Mouse (Mus musculus) midbrain, postnatal 0 days (tissue): ENCODE measurements at regions not wholly inside any gene's neighbourhood (a gene's known extent, or its start where the extent isn't known, plus 50 kb on each side); places are given as distances from the start of the nearest gene placed in this dataset.

Source experiments
- ATAC-seq: fragments of 200-750 bp; cut with Nextera tagmentation; 2 replicates; pipeline ENCODE4 v1.8.0; 2017; ENCODE audit warnings: moderate number of reproducible peaks, mild to moderate bottlenecking, moderate TSS enrichment, moderate library complexity; ENCODE audit not compliant: low FRiP score
- DNase-seq: peaks from one replicate; pipeline ENCODE4 v3.0.0-alpha.2; 2015; ENCODE audit warnings: low spot score
- H3K27ac ChIP-seq: fragments of 300-500 bp; sonication (generic); 2 replicates; pipeline ENCODE4 v1.5.1; 2014; ENCODE audit warnings: low read depth, mild to moderate bottlenecking, low read length, mixed read lengths
- H3K27me3 ChIP-seq: fragments of 300-500 bp; sonication (generic); 2 replicates; pipeline ENCODE4 v1.6.1; 2014; ENCODE audit warnings: low read length, control low read depth, mixed read lengths; ENCODE audit not compliant: insufficient read depth
- H3K36me3 ChIP-seq: fragments of 300-500 bp; sonication (generic); 2 replicates; pipeline ENCODE4 v1.6.1; 2014; ENCODE audit warnings: low read length, control low read depth, mixed read lengths; ENCODE audit not compliant: insufficient read depth
- H3K4me1 ChIP-seq: fragments of 300-500 bp; sonication (generic); 2 replicates; pipeline ENCODE4 v1.6.1; 2014; ENCODE audit warnings: mild to moderate bottlenecking, control low read depth, antibody characterized with exemption, low read length, mixed read lengths; ENCODE audit not compliant: insufficient read depth
- H3K4me2 ChIP-seq: fragments of 300-500 bp; sonication (generic); 2 replicates; pipeline ENCODE4 v1.6.1; 2014; ENCODE audit warnings: low read depth, mild to moderate bottlenecking, low read length, mixed read lengths; ENCODE audit not compliant: poor library complexity, severe bottlenecking
- H3K4me3 ChIP-seq: fragments of 300-500 bp; sonication (generic); 2 replicates; pipeline ENCODE4 v1.5.1; 2014; ENCODE audit warnings: low read depth, mild to moderate bottlenecking, low read length, moderate library complexity
- H3K9ac ChIP-seq: fragments of 300-500 bp; sonication (generic); replicated peaks from 2 replicates; pipeline ENCODE4 v1.6.1; 2014; ENCODE audit warnings: mild to moderate bottlenecking, low read length, moderate library complexity, mixed read lengths; ENCODE audit not compliant: poor library complexity, severe bottlenecking
- H3K9me3 ChIP-seq: fragments of 300-500 bp; sonication (generic); 2 replicates; pipeline ENCODE4 v1.6.1; 2016; ENCODE audit warnings: low read length, control low read depth
- CTCF ChIP-seq: IDR thresholded peaks from 2 replicates; pipeline ENCODE4 v1.5.1; 2016; ENCODE audit warnings: antibody characterized with exemption, mild to moderate bottlenecking
- WGBS: fragments of 180-500 bp; shearing (Covaris S2); extraction: QIAGEN DNeasy Blood & Tissue Kit; methylation state at CpG from one replicate; pipeline ENCODE4 v1.1.7; 2014; 5-methylcytosine and 5-hydroxymethylcytosine counted together

DNA sequence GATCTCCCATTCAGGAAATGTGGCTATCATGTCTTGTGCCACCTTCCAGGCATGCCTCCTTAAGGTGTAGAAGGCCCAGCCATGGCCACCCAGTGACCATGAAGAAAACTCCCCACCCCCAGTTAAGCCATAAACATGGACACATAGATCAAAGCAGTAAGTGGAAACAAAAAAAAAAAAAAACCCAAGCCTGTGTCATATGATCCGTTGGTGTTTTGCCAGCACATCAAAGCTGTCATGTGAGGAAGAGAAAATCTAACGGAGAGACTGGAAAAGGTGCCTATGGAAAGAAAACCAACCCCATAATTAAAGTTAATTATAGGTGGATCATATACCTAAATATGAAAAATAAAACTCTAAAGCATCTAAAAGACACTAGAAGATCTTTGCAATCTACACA, 60.3 kb upstream of the Tspan2 start:
- Histone ChIP-seq H3K27ac (no peak overlapping the region), H3K4me3 (no peak overlapping the region), H3K27me3 (no peaks in the 10 kb centered on the region), H3K36me3 (no peaks in the 10 kb centered on the region), H3K4me2 (no peak overlapping the region), H3K4me1 (no peaks in the 10 kb centered on the region), H3K9ac (no peak overlapping the region), H3K9me3 (no peaks in the 10 kb centered on the region)
- 53% methylated on average over 2 of the region's 2 CpGs for whole genome bisulfite sequencing
- ATAC-seq (no peak), DNase-seq (no peak)
- no peak for TF ChIP-seq CTCF

- DNase-seq (peak; percentile 71), ATAC-seq (no peak)
- Histone ChIP-seq H3K4me2 (no peak overlapping the region), H3K27ac (no peak overlapping the region), H3K4me3 (no peak overlapping the region), H3K9ac (no peak overlapping the region), H3K9me3 (no peaks in the 10 kb centered on the region), H3K4me1 (no peaks in the 10 kb centered on the region), H3K36me3 (no peaks in the 10 kb centered on the region), H3K27me3 (no peaks in the 10 kb centered on the region)
- WGBS = 78% methylated on average over 7 of the region's 7 CpGs
- TF ChIP-seq CTCF = no peak
These were observed 57.3 kb upstream of the Tspan2 start for GRCm38 (mm10) chr3:102676946-102677534.

- H3K4me2 ChIP-seq = no peak overlapping the region
- no peak for ATAC-seq
- H3K27ac ChIP-seq = no peak overlapping the region
- WGBS = 93% methylated on average over 1 of the region's 1 CpGs
- H3K4me3 ChIP-seq = no peak overlapping the region
- no peak overlapping the region for H3K9ac ChIP-seq
- H3K4me1 ChIP-seq = no peaks in the 10 kb centered on the region
- no peaks in the 10 kb centered on the region for H3K36me3 ChIP-seq
- TF ChIP-seq CTCF = no peak
- no peak for DNase-seq
- H3K27me3 ChIP-seq = no peaks in the 10 kb centered on the region
- no peaks in the 10 kb centered on the region for H3K9me3 ChIP-seq
These were observed 55.8 kb upstream of the Tspan2 start for GRCm38 (mm10) chr3:102678516-102678915.

DNA sequence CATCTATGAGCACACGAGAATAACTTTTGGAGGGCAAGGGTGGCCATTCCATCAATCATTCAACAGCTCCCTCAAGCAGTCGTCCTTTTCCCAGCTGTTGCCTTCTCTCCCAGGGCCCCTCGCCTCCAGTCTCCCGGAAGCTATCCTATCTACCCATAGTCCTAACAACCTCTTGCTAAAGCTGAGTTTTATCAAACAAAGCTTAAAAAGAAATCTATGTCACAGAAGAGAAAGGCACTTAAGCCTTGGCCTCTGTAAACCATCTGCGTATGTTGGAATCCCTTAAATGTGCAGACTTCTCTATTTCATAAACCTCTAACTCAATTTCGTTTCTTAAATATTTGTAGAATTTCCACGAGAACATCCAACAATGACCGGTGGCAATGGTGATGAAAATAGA, 51.9 kb upstream of the Tspan2 start:
- Histone ChIP-seq H3K27ac (no peak overlapping the region), H3K4me2 (no peak overlapping the region), H3K9ac (no peak overlapping the region), H3K9me3 (no peaks in the 10 kb centered on the region), H3K36me3 (no peaks in the 10 kb centered on the region), H3K27me3 (no peaks in the 10 kb centered on the region), H3K4me1 (no peaks in the 10 kb centered on the region), H3K4me3 (no peak overlapping the region)
- 88% methylated on average over 8 of the region's 8 CpGs for WGBS
- no peak for TF ChIP-seq CTCF
- ATAC-seq (no peak), DNase-seq (no peak)

GRCm38 (mm10) chr3:102683541-102683940, 50.8 kb upstream of the Tspan2 start:
- Histone ChIP-seq H3K27ac (no peak overlapping the region), H3K9me3 (no peaks in the 10 kb centered on the region), H3K4me3 (no peak overlapping the region), H3K4me1 (no peaks in the 10 kb centered on the region), H3K9ac (no peak overlapping the region), H3K4me2 (no peak overlapping the region), H3K27me3 (no peaks in the 10 kb centered on the region), H3K36me3 (no peaks in the 10 kb centered on the region)
- no peak for ATAC-seq
- DNase-seq = no peak
- TF ChIP-seq CTCF = no peak
- 87% methylated on average over 10 of the region's 10 CpGs for WGBS
